Mouse (Mus musculus): ENCODE measurements at regions not wholly inside any gene's neighbourhood (a gene's known extent, or its start where the extent isn't known, plus 50 kb on each side); places are given as distances from the start of the nearest gene placed in this dataset.

GRCm38 (mm10) chr2:51509220-51510011 lies 117.9 kb upstream of the Tas2r134 start:
- H3K4me3 ChIP-seq (replicated peaks), result no peak overlapping the region
- H3K9ac ChIP-seq, result no peak overlapping the region
- ATAC-seq (replicated peaks; ENCODE audit: low FRiP score), result no peak
- no peak overlapping the region for H3K27ac ChIP-seq
- H3K27me3 ChIP-seq, result no peaks in the 10 kb centered on the region
- H3K36me3 ChIP-seq, result no peaks in the 10 kb centered on the region
- WGBS, result 50% methylated on average over 8 of the region's 8 CpGs
- H3K4me1 ChIP-seq, result no peaks in the 10 kb centered on the region
- no peaks in the 10 kb centered on the region for H3K9me3 ChIP-seq (replicated peaks)
- no peak overlapping the region for H3K4me2 ChIP-seq

GRCm38 (mm10) chr2:51497896-51498295 lies 129.4 kb upstream of the Tas2r134 start:
- H3K27ac ChIP-seq, result no peak overlapping the region
- 87% methylated on average over 2 of the region's 2 CpGs for WGBS
- no peaks in the 10 kb centered on the region for H3K9me3 ChIP-seq (replicated peaks)
- H3K4me2 ChIP-seq, result no peak overlapping the region
- H3K27me3 ChIP-seq, result no peaks in the 10 kb centered on the region
- H3K9ac ChIP-seq, result no peak overlapping the region
- no peak for ATAC-seq (replicated peaks; ENCODE audit: low FRiP score)
- H3K4me3 ChIP-seq (replicated peaks), result no peak overlapping the region
- no peaks in the 10 kb centered on the region for H3K36me3 ChIP-seq
- no peaks in the 10 kb centered on the region for H3K4me1 ChIP-seq

GRCm38 (mm10) chr2:51473753-51474152 lies 153.6 kb upstream of the Tas2r134 start:
- Histone ChIP-seq H3K4me3 (replicated peaks) (no peak overlapping the region), H3K27me3 (no peaks in the 10 kb centered on the region), H3K36me3 (no peaks in the 10 kb centered on the region), H3K4me2 (no peak overlapping the region), H3K9ac (no peak overlapping the region), H3K4me1 (no peaks in the 10 kb centered on the region), H3K27ac (no peak overlapping the region), H3K9me3 (replicated peaks) (no peaks in the 10 kb centered on the region)
- 64% methylated on average over 2 of the region's 2 CpGs for WGBS
- ATAC-seq (replicated peaks; ENCODE audit: low FRiP score), result no peak

GRCm38 (mm10) chr2:51467027-51467694 lies 160.2 kb upstream of the Tas2r134 start:
- H3K9ac ChIP-seq, result no peak overlapping the region
- no peaks in the 10 kb centered on the region for H3K27me3 ChIP-seq
- H3K4me3 ChIP-seq (replicated peaks), result no peak overlapping the region
- WGBS, result 79% methylated on average over 7 of the region's 7 CpGs
- H3K4me1 ChIP-seq, result no peaks in the 10 kb centered on the region
- no peak for ATAC-seq (replicated peaks; ENCODE audit: low FRiP score)
- no peaks in the 10 kb centered on the region for H3K9me3 ChIP-seq (replicated peaks)
- no peak overlapping the region for H3K4me2 ChIP-seq
- no peaks in the 10 kb centered on the region for H3K36me3 ChIP-seq
- no peak overlapping the region for H3K27ac ChIP-seq

GRCm38 (mm10) chr2:51466003-51466402 lies 161.3 kb upstream of the Tas2r134 start:
- Histone ChIP-seq H3K27me3 (no peaks in the 10 kb centered on the region), H3K4me3 (replicated peaks) (no peak overlapping the region), H3K9ac (no peak overlapping the region), H3K27ac (no peak overlapping the region), H3K4me2 (no peak overlapping the region), H3K36me3 (no peaks in the 10 kb centered on the region), H3K9me3 (replicated peaks) (no peaks in the 10 kb centered on the region), H3K4me1 (no peaks in the 10 kb centered on the region)
- 92% methylated on average over 7 of the region's 7 CpGs for WGBS
- no peak for ATAC-seq (replicated peaks; ENCODE audit: low FRiP score)

- H3K36me3 ChIP-seq, result no peaks in the 10 kb centered on the region
- H3K9me3 ChIP-seq (replicated peaks), result no peaks in the 10 kb centered on the region
- no peak overlapping the region for H3K4me2 ChIP-seq
- no peak overlapping the region for H3K9ac ChIP-seq
- H3K27ac ChIP-seq, result no peak overlapping the region
- H3K4me3 ChIP-seq (replicated peaks), result no peak overlapping the region
- WGBS, result 59% methylated on average over 7 of the region's 7 CpGs
- H3K27me3 ChIP-seq, result no peaks in the 10 kb centered on the region
- ATAC-seq (replicated peaks; ENCODE audit: low FRiP score), result no peak
- no peaks in the 10 kb centered on the region for H3K4me1 ChIP-seq
These were observed 161.7 kb upstream of the Tas2r134 start for GRCm38 (mm10) chr2:51465576-51465975.

GRCm38 (mm10) chr2:51464356-51464755 lies 163.0 kb upstream of the Tas2r134 start:
- Histone ChIP-seq H3K36me3 (no peaks in the 10 kb centered on the region), H3K27me3 (no peaks in the 10 kb centered on the region), H3K9me3 (replicated peaks) (no peaks in the 10 kb centered on the region), H3K4me1 (no peaks in the 10 kb centered on the region), H3K4me3 (replicated peaks) (no peak overlapping the region), H3K9ac (no peak overlapping the region), H3K4me2 (no peak overlapping the region), H3K27ac (no peak overlapping the region)
- ATAC-seq (replicated peaks; ENCODE audit: low FRiP score), result no peak
- WGBS, result 80% methylated on average over 2 of the region's 2 CpGs

- Histone ChIP-seq H3K9ac (no peak overlapping the region), H3K27ac (no peak overlapping the region), H3K4me3 (replicated peaks) (no peak overlapping the region), H3K27me3 (no peaks in the 10 kb centered on the region), H3K4me1 (no peaks in the 10 kb centered on the region), H3K9me3 (replicated peaks) (no peaks in the 10 kb centered on the region), H3K4me2 (no peak overlapping the region), H3K36me3 (no peaks in the 10 kb centered on the region)
- ATAC-seq (replicated peaks; ENCODE audit: low FRiP score), result no peak
- WGBS, result 83% methylated on average over 2 of the region's 2 CpGs
These were observed 166.4 kb upstream of the Tas2r134 start for GRCm38 (mm10) chr2:51460896-51461295.

- Histone ChIP-seq H3K4me3 (replicated peaks) (no peak overlapping the region), H3K4me1 (no peaks in the 10 kb centered on the region), H3K9ac (no peak overlapping the region), H3K27me3 (no peaks in the 10 kb centered on the region), H3K9me3 (replicated peaks) (no peaks in the 10 kb centered on the region), H3K36me3 (no peaks in the 10 kb centered on the region), H3K27ac (no peak overlapping the region), H3K4me2 (no peak overlapping the region)
- no peak for ATAC-seq (replicated peaks; ENCODE audit: low FRiP score)
- WGBS, result 95% methylated on average over 2 of the region's 2 CpGs
These were observed 167.8 kb upstream of the Tas2r134 start for GRCm38 (mm10) chr2:51459486-51459885.

GRCm38 (mm10) chr2:51457717-51458116 lies 169.6 kb upstream of the Tas2r134 start:
- Histone ChIP-seq H3K4me2 (no peak overlapping the region), H3K27ac (no peak overlapping the region), H3K9ac (no peak overlapping the region), H3K27me3 (no peaks in the 10 kb centered on the region), H3K36me3 (no peaks in the 10 kb centered on the region), H3K9me3 (replicated peaks) (no peaks in the 10 kb centered on the region), H3K4me1 (no peaks in the 10 kb centered on the region), H3K4me3 (replicated peaks) (no peak overlapping the region)
- ATAC-seq (replicated peaks; ENCODE audit: low FRiP score), result no peak
- WGBS, result 79% methylated on average over 2 of the region's 2 CpGs

- no peak for ATAC-seq (replicated peaks; ENCODE audit: low FRiP score)
- Histone ChIP-seq H3K27me3 (no peaks in the 10 kb centered on the region), H3K36me3 (no peaks in the 10 kb centered on the region), H3K4me2 (no peak overlapping the region), H3K9ac (no peak overlapping the region), H3K9me3 (replicated peaks) (no peaks in the 10 kb centered on the region), H3K4me1 (no peaks in the 10 kb centered on the region), H3K27ac (no peak overlapping the region), H3K4me3 (replicated peaks) (no peak overlapping the region)
- WGBS, result 78% methylated on average over 7 of the region's 7 CpGs
These were observed 174.5 kb upstream of the Tas2r134 start for GRCm38 (mm10) chr2:51452816-51453215.

- H3K9ac ChIP-seq, result no peak overlapping the region
These were observed 179.2 kb upstream of the Tas2r134 start for GRCm38 (mm10) chr2:51448121-51448520.

More at GRCm38 (mm10) chr2:51448121-51448520, 179.2 kb upstream of the Tas2r134 start:
- Histone ChIP-seq H3K27me3 (no peaks in the 10 kb centered on the region), H3K36me3 (no peaks in the 10 kb centered on the region), H3K27ac (no peak overlapping the region), H3K4me1 (no peaks in the 10 kb centered on the region), H3K4me3 (replicated peaks) (no peak overlapping the region), H3K9me3 (replicated peaks) (no peaks in the 10 kb centered on the region; the same call in 1 of the 2 replicates), H3K4me2 (no peak overlapping the region)
- WGBS, result 95% methylated on average over 3 of the region's 3 CpGs
- no peak for ATAC-seq (replicated peaks; ENCODE audit: low FRiP score)

Data from kidney, embryonic 15.5 days (tissue).